24 mouse cellular contexts compared by ENCODE assay signal in the genomic region with DNA sequence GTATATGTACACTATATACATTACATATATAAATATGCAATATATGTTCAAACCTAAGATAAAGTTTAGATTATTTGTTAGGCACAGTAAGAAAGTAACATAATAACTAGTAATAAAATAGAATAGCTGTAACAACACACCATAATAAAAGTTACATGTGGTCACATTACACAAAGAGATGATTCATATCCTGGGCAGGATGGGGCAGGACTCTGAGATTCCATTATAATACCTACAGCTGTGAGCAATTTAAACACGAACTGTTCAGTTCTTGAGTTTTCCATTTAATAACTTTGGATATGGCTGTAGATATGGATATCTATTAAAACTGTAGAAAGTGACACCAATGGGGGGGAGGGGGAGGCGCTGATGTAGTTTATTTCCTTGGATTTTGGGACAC. TPM values are rescaled to one million over a fixed set of nuclear protein-coding genes. Genes with fewer than 3 reads are reported as not detected.
DNase-seq lines count a peak whose midpoint lies in the region; ATAC-seq and TF ChIP-seq lines count a peak whose summit lies in the region.
"Had no signal": no experiment of that assay in that cellular context is flagged by ENCODE, and none has a peak within 500 bp of the region (broad histone marks: within the 10 kb centered on the region; RNA-seq: fewer than 3 reads in every experiment).

No protein-coding gene starts in this region.

- no peak overlapping the region for H3ac ChIP-seq in C2C12 (ENCODE audit: control insufficient read depth, insufficient read length, low read depth)

- H3K9me3 ChIP-seq in intestine, postnatal 0 days (ENCODE audit: control insufficient read depth) = no peaks in the 10 kb centered on the region
- H3K9me3 ChIP-seq in intestine, embryonic 16.5 days (ENCODE audit: control insufficient read depth, low read length) = no peaks in the 10 kb centered on the region
- H3K9me3 ChIP-seq: embryonic facial prominence, embryonic 13.5 days; embryonic facial prominence, embryonic 15.5 days; forebrain, embryonic 13.5 days; forebrain, embryonic 15.5 days had no signal

- peaks cover 5% of the 10 kb centered on the region; the same call in 1 of the 2 replicates for H3K4me1 ChIP-seq in intestine, postnatal 0 days (replicated peaks; ENCODE audit: control insufficient read depth, insufficient read depth, low read length)
- peaks cover 6% of the 10 kb centered on the region for H3K4me1 ChIP-seq in intestine, embryonic 16.5 days (ENCODE audit: control insufficient read depth, insufficient read depth, low read length)
- peaks cover 15% of the 10 kb centered on the region for H3K4me1 ChIP-seq in embryonic fibroblast, embryonic 13.5 days (ENCODE audit: control insufficient read depth, insufficient read depth, low read length)

- intact Hi-C loops in left cerebral cortex, postnatal 10 days (cut with DNase I) = no loop called here

- no peak overlapping the region for H3K4me2 ChIP-seq in intestine, postnatal 0 days (replicated peaks; ENCODE audit: low read depth)
- no peak overlapping the region for H3K4me2 ChIP-seq in intestine, embryonic 16.5 days (ENCODE audit: low read depth, low read length)
- H3K4me2 ChIP-seq: embryonic facial prominence, embryonic 13.5 days; embryonic facial prominence, embryonic 15.5 days; forebrain, embryonic 13.5 days; forebrain, embryonic 15.5 days had no signal

- H3K27ac ChIP-seq in intestine, postnatal 0 days (ENCODE audit: low read depth, low read length) = no peak overlapping the region
- H3K27ac ChIP-seq in intestine, embryonic 16.5 days (ENCODE audit: low read length) = no peak overlapping the region
- H3K27ac ChIP-seq in embryonic fibroblast, embryonic 13.5 days (ENCODE audit: insufficient read depth, low read length) = peak overlapping the region; percentile 59; the same call in 1 of the 2 replicates
- H3K27ac ChIP-seq: embryonic facial prominence, embryonic 13.5 days; embryonic facial prominence, embryonic 15.5 days; forebrain, embryonic 13.5 days; forebrain, embryonic 15.5 days had no signal

- TF ChIP-seq POLR2A in embryonic fibroblast, embryonic 13.5 days (IDR thresholded peaks at IDR 0.05; ENCODE audit: low read depth, low read length) = no peak

- H3K9ac ChIP-seq in intestine, postnatal 0 days (ENCODE audit: low read depth, low read length) = no peak overlapping the region
- H3K9ac ChIP-seq in intestine, embryonic 16.5 days (ENCODE audit: low read depth, low read length) = no peak overlapping the region
- H3K9ac ChIP-seq: embryonic facial prominence, embryonic 13.5 days; embryonic facial prominence, embryonic 15.5 days; forebrain, embryonic 13.5 days; forebrain, embryonic 15.5 days had no signal

- no peak overlapping the region for H3K4me3 ChIP-seq in intestine, postnatal 0 days (ENCODE audit: low read depth, low read length)
- H3K4me3 ChIP-seq in intestine, embryonic 16.5 days (ENCODE audit: low read length) = no peak overlapping the region
- no peak overlapping the region for H3K4me3 ChIP-seq in C2C12 (ENCODE audit: insufficient read depth, poor library complexity, severe bottlenecking)
- H3K4me3 ChIP-seq in embryonic fibroblast, embryonic 13.5 days (ENCODE audit: insufficient read depth, low read length) = no peak overlapping the region
- H3K4me3 ChIP-seq: embryonic facial prominence, embryonic 13.5 days; embryonic facial prominence, embryonic 15.5 days; forebrain, embryonic 13.5 days; forebrain, embryonic 15.5 days had no signal

- no peak for TF ChIP-seq CTCF in intestine, postnatal 0 days (IDR thresholded peaks at IDR 0.05; ENCODE audit: low read depth)
- no peak for TF ChIP-seq CTCF in C2C12 (IDR thresholded peaks at IDR 0.05; ENCODE audit: control insufficient read depth, insufficient read depth, insufficient read length)
- TF ChIP-seq CTCF in embryonic fibroblast, embryonic 13.5 days (IDR thresholded peaks at IDR 0.05; ENCODE audit: borderline replicate concordance, insufficient read depth, low read length) = no peak

- 0 out of 2 replicates have a peak, but pooled peaks have one; percentile 14 for ATAC-seq in intestine, postnatal 0 days
- no peak for ATAC-seq in intestine, embryonic 16.5 days
- ATAC-seq: activated CD4-positive, CD25-positive, alpha-beta regulatory T cell, adult 4 months; forebrain, embryonic 13.5 days; forebrain, embryonic 15.5 days; Patski had no signal

- WGBS in intestine, postnatal 0 days = 60% methylated on average over 2 of the region's 2 CpGs
- 66% methylated on average over 2 of the region's 2 CpGs for WGBS in intestine, embryonic 16.5 days

- H3K36me3 ChIP-seq in intestine, postnatal 0 days (ENCODE audit: control insufficient read depth, insufficient read depth) = no peaks in the 10 kb centered on the region
- H3K36me3 ChIP-seq in intestine, embryonic 16.5 days (ENCODE audit: control insufficient read depth, insufficient read depth, low read length) = no peaks in the 10 kb centered on the region
- peaks cover 46% of the 10 kb centered on the region for H3K36me3 ChIP-seq in C2C12 (ENCODE audit: control insufficient read depth, insufficient read depth)
- H3K36me3 ChIP-seq: embryonic facial prominence, embryonic 13.5 days; embryonic facial prominence, embryonic 15.5 days; forebrain, embryonic 15.5 days had no signal

- H3K79me3 ChIP-seq in C2C12 (ENCODE audit: low read depth) = peaks cover 87% of the 10 kb centered on the region

- DNase-seq in spleen, postnatal 36 days (ENCODE audit: low spot score in 2 of 2) = no peak
- no peak for DNase-seq in left cerebral cortex, postnatal 10 days (ENCODE audit: extremely low spot score in 1 of 2, low spot score in 2 of 2)
- DNase-seq in cerebellum, adult 8-10 months = no peak
- DNase-seq: adrenal gland, adult 8-10 months; adrenal gland, postnatal 14 days; adrenal gland, postnatal 36 days; B cell, adult 2 months; cerebellum, adult 11-12 months; cerebellum, adult 2 months; cerebellum, adult 9-11 months; cerebellum, postnatal 14 days; cerebellum, postnatal 36 days; embryo, embryonic 11 days had no signal

- peaks cover 94% of the 10 kb centered on the region for H3K79me2 ChIP-seq in C2C12 (ENCODE audit: control insufficient read depth, insufficient read depth)

- no peaks in the 10 kb centered on the region for H3K27me3 ChIP-seq in intestine, postnatal 0 days (replicated peaks; ENCODE audit: control insufficient read depth, insufficient read depth, low read length)
- no peaks in the 10 kb centered on the region for H3K27me3 ChIP-seq in intestine, embryonic 16.5 days (replicated peaks; ENCODE audit: control insufficient read depth, insufficient read depth, low read length)
- H3K27me3 ChIP-seq in C2C12 (ENCODE audit: control insufficient read depth, insufficient read depth, insufficient read length) = no peaks in the 10 kb centered on the region
- H3K27me3 ChIP-seq: embryonic facial prominence, embryonic 13.5 days; embryonic facial prominence, embryonic 15.5 days; forebrain, embryonic 13.5 days; forebrain, embryonic 15.5 days; Patski had no signal

TF ChIP-seq in C2C12, 6 proteins besides CTCF, POLR2A, EP300 and RAD21:
- TF ChIP-seq MAX (IDR thresholded peaks at IDR 0.05) (no peak), MYOG (IDR thresholded peaks at IDR 0.05; ENCODE audit: control insufficient read depth, extremely low read depth, insufficient read length) (no peak), CEBPB (IDR thresholded peaks at IDR 0.05; ENCODE audit: low read depth) (no peak), USF1 (IDR thresholded peaks at IDR 0.05; ENCODE audit: low read depth) (peak; percentile 47), MYOD1 (IDR thresholded peaks at IDR 0.05; ENCODE audit: control insufficient read depth, insufficient read length, low read depth) (peak; percentile 45), FOSL1 (IDR thresholded peaks at IDR 0.05; ENCODE audit: insufficient read depth, low read length, poor library complexity, severe bottlenecking) (peak; percentile 30)

RNA-seq across cellular contexts. Expression of gene Slc30a4, which starts 4.9 kb away (rescaled TPM):
- 13.4 and 13.7 TPM in 2 replicates for polyA plus RNA-seq in intestine, postnatal 0 days (2015; fragmentation: Nextera tagmentation; extraction: Ambion mirVana)
- 8.1 and 10.1 TPM in 2 replicates for polyA plus RNA-seq in intestine, embryonic 16.5 days (2015; fragmentation: Nextera tagmentation; extraction: Ambion mirVana)
- polyA plus RNA-seq in C2C12 (2012; fragmentation: generic; extraction: Trizol) = 19.7 TPM
- polyA plus RNA-seq in embryonic fibroblast, embryonic 13.5 days (2011; ENCODE audit: insufficient read length, low read depth, missing spikeins) = 42.6 and 44.5 TPM in 2 replicates
- total RNA-seq in left cerebral cortex, postnatal 10 days (2021) = 10 to 100 TPM; 37.6 to 38.7 TPM
- total RNA-seq: MEL had no signal

RNA-seq across cellular contexts. Expression of gene Bloc1s6, which starts 40.8 kb away (rescaled TPM):
- 34.6 and 38.3 TPM in 2 replicates for polyA plus RNA-seq in intestine, postnatal 0 days (2015; fragmentation: Nextera tagmentation; extraction: Ambion mirVana)
- 51.9 and 54.4 TPM in 2 replicates for polyA plus RNA-seq in intestine, embryonic 16.5 days (2015; fragmentation: Nextera tagmentation; extraction: Ambion mirVana)
- 19.1 TPM for polyA plus RNA-seq in C2C12 (2012; fragmentation: generic; extraction: Trizol)
- 36.4 and 36.5 TPM in 2 replicates for polyA plus RNA-seq in embryonic fibroblast, embryonic 13.5 days (2011; ENCODE audit: insufficient read length, low read depth, missing spikeins)
- 10 to 100 TPM; 41.7 to 44.0 TPM for total RNA-seq in left cerebral cortex, postnatal 10 days (2021)
